Mouse (Mus musculus): ENCODE data around the gene Tmem259.

The Tmem259 gene

DNA sequence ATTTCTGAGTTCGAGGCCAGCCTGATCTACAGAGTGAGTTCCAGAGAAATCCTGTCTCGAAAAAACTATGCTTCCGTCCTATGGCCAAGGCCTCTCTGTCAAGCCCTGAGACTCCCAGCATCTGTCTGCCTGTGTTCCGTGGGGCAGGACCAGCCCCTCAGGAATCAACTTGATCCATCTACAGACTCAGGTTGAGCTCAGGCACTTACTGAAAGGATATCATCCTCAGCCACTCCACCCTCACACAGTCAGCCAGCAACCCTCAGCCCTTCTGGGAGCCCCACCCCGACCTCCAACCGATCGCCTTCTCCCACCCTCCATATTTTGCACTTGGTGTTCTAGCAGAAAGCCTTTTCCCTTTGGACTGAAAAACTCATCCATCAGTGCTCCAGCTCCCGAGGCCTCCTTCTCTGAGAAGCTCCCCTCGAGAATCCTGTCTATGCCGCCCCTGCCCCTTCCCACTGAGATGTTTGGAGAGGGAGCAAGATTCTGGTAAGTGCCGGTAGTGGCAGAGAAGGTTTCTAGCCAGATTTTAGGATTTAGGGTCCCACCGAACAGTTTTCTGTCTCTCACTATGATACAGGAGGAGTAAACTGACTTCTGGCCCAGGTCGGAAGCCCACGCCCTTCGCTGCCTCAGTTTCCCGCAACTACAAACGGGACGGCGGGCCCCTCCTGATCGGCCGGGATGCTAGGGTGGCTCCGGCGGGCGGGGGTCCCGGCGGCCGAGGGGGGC lies 3.8 kb upstream of the Tmem259 start:
- DNase-seq (ENCODE audit: low spot score in 2 of 2), result no peak

GRCm38 (mm10) chr10:79986963-79987362 lies 2.8 kb upstream of the Tmem259 start:
- peak; percentile 86 to 94 for DNase-seq (ENCODE audit: low spot score in 2 of 2)

GRCm38 (mm10) chr10:79986232-79986878 lies 2.2 kb upstream of the Tmem259 start:
- no peak for DNase-seq (ENCODE audit: low spot score in 2 of 2)

DNA sequence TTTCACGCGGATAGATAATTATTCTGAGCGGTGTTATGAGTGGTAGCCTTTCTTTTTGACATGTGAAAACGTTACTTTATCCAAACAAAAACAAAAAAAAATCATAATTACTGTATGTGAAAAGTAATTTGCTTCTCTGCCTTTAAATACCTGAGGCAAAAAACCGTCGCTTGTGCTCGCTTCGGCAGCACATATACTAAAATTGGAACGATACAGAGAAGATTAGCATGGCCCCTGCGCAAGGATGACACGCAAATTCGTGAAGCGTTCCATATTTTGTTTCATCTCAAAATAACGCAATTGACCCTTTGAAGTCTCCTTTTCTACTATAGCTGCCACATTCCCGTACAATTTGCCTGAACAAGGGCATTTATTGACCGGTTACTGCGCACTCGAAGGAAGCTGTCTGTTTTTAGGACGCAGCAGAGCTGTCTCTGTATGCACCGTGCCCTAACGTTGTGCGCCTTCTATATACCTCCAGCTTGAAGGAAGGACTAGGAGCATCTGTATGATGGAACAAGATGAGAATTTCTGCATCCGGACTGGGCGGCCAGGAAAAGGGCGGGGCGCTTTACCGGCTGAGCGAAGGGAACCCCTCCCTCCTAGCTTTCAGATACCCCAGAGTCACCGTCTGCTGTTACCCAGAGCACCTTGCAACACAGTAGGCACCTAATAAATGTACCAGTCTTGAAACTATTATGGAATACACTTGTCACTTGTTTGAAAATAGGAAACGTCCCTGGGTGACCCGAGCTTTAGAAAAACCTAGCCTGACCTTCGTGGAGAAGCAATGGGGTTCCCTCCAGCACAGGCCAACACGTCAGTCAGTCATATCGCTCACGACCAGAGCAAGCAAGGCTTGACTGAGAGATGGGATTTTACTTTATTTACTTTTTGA lies 1.5 kb upstream of the Tmem259 start:
- DNase-seq (ENCODE audit: low spot score in 2 of 2), result peak; percentile 70 to 74

DNA sequence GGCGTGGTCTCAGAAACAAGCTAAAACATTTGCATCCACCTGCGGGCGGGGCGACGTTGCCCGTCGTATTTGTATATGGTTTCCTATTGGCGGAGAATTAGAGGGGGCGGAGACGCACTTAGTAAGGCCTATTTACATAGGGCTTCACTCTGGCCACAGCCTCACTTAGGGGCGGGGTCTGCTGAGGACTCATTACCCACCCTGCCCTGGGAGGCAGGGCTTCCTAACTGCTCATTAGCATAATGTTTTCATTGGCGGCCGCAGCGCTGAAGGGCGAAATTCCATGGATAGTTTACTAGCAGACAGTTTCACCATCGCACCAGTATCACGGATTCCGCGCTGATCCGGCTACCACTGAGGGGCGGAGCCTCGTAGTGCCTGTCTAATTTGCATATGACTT lies 741 bp upstream of the Tmem259 start:
- peak; percentile 92 to 96 for DNase-seq (ENCODE audit: low spot score in 2 of 2)

- DNase-seq (ENCODE audit: low spot score in 2 of 2), result peak; percentile 63 to 72
Measured at GRCm38 (mm10) chr10:79983670-79984069, 460 bp downstream of the Tmem259 start.

DNA sequence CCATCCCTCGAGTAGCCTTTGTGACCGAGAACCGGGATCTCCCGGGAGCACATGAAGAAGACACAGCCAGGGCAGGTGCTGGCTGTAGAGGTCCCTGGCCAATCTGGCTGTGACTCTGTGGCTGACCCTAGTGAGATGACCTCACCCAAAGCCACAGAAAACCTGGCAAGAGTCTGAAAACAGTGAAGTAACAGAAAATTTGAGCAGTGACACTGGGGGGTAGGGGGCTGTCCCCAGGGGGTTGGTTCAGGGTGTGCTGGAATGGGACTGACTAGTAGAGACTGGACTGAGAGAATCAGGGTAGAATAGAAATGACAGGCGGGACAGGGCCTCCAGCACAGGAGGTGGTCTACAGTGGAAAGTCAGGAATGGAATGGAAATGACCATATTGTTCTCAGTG lies 925 bp downstream of the Tmem259 start:
- no peak for DNase-seq (ENCODE audit: low spot score in 2 of 2)

DNA sequence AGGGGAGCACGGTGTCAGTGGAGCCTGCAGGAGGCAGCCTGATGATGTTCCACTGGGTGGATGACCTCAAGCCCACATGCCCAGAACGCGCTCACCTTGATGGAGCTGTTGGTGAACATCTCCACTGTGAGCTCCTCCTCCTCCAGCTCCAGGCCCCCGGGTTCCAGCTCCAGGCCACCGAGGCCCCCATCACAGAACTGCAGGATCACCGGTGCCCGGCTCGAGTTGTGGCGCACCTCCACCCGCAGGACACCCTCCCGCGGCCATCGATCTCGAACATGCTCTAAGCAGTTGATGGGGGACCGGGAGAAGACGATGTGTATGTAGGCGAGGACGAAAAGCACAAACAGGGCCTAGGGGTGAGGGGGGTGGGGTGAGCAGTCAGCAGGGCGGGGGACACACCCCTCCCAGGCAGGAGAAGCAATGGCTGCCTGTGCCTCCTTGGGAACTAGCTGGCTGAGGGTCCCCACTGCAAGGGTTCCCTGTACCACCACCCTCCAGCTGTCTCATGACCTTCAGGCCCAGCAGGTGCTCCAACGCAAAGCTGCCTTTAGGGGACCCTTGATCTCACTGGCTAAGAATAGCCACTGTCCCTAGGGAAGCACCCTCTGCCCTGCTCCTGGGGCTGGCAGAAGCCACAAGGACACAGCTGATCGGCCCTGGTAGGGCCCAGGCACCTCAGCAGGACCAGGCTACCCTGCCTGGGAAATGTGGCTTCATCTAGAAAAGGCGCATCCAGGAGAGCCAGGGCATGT lies 4.6 kb downstream of the Tmem259 start:
- DNase-seq (ENCODE audit: low spot score in 2 of 2), result no peak

DNA sequence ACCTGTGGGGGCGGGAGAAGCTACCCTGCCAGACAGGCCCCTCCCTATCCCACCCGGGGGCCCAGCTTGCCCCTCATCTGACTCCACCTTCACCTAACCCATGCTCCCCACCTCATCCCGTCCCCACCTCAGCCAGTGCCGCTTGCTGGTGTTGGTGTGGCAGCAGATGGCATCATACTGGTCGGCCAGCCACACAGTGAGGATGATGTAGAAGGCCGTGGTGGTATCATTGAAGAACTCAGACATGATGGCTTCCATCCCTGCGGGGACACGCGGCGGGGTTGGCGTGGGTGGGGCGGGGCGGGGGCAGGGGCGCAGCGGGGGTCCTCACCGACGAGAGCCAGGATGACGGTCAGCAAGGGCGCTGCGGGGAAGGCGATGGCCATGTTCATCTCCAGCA lies 6.1 kb downstream of the Tmem259 start:
- DNase-seq (ENCODE audit: low spot score in 2 of 2), result no peak

GRCm38 (mm10) chr10:79977324-79977723 lies 6.8 kb downstream of the Tmem259 start:
- DNase-seq (ENCODE audit: low spot score in 2 of 2), result no peak

DNA sequence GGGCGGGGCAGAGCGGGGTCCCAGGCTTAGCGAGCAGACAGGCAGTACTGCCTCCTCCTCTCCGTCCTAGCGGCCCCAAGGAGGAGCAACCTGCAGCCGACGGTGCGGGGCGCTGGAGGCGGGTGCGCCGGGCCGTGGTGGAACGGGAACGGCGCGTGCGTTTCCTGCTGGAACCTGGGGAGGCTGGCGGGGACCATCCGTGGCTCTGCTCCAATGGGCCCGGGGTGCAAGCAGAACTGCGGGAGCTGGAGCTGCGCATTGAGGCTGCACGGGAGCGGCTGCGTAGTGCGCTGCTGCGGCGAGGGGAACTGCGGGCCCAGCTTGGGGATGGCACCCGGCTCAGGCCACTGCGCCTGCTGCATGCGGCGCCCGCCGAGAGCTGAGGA lies 7.4 kb downstream of the Tmem259 start:
- DNase-seq (ENCODE audit: low spot score in 2 of 2), result no peak

DNA sequence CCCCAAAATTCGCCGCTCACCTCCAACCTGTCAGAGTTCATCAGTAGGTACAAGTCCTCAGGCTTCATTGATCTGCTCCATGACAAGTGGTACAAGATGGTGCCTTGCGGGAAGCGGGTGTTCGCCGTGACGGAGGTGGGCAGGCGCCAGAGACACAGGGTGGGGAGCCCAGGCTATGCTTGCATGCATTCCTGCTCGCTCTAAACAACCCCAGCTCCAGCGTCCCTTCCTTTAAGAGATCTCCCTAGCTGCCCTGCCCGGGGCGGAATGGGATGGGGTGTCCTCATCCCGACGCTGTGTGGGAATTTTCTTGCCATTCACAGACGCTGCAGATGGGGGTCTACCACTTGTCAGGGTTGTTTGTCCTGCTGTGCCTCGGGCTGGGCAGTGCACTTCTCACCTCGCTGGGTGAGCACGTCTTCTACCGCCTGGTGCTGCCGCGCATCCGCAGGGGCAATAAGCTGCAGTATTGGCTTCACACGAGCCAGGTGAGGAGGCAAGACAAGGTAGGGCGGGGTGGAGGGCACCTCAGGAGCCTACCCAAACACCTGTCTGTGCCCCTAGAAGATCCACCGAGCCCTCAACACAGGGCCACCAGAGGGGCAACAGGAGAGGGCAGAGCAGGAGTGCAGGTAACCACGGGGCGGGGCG lies 7.9 kb downstream of the Tmem259 start:
- DNase-seq (ENCODE audit: low spot score in 2 of 2), result no peak

DNA sequence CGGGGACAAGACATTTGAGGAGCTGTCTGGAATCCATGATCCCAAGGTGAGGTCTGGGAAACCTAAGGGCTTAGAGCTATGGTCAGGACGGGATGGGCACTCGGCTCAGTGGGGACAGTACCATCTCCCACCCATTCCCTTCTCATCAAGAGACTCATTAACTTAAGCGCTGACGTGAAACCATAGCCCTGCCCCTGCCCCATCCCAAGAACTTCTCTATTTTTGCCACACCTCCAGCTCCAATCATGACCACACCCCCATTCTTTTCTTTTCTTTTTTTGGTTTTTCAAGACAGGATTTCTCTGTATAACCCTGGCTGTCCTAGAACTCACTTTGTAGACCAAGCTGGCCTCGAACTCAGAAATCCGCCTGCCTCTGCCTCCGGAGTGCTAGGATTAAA lies 9.5 kb downstream of the Tmem259 start:
- no peak for DNase-seq (ENCODE audit: low spot score in 2 of 2)

DNA sequence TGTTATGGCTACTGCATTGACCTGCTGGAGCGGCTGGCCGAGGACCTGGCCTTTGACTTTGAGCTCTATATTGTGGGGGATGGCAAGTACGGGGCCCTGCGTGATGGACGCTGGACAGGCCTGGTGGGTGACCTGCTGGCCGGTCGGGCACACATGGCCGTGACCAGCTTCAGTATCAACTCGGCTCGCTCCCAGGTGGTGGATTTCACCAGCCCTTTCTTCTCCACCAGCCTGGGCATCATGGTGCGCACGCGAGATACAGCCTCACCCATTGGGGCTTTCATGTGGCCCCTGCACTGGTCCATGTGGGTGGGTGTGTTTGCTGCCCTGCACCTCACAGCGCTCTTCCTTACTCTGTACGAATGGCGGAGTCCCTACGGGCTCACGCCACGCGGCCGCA lies 10.0 kb downstream of the Tmem259 start:
- no peak for DNase-seq (ENCODE audit: low spot score in 2 of 2)

- no peak for DNase-seq (ENCODE audit: low spot score in 2 of 2)
Measured at GRCm38 (mm10) chr10:79972831-79973230, 11.3 kb downstream of the Tmem259 start.

DNA sequence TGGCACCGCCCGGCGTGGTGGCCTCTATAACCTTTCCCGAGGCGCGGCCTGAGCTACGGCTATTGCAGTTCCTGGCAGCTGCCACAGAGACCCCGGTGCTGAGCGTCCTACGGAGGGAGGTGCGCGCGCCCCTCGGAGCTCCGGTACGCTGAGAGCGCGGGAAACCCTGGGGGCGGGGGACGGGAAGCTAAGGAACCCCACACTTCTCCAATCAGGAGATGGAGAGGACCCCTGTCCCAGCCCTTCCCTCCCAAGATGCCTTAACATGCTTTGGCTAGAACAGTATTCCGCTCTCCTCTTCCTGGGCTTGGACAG lies 13.0 kb downstream of the Tmem259 start:
- no peak for DNase-seq (ENCODE audit: low spot score in 2 of 2)

DNA sequence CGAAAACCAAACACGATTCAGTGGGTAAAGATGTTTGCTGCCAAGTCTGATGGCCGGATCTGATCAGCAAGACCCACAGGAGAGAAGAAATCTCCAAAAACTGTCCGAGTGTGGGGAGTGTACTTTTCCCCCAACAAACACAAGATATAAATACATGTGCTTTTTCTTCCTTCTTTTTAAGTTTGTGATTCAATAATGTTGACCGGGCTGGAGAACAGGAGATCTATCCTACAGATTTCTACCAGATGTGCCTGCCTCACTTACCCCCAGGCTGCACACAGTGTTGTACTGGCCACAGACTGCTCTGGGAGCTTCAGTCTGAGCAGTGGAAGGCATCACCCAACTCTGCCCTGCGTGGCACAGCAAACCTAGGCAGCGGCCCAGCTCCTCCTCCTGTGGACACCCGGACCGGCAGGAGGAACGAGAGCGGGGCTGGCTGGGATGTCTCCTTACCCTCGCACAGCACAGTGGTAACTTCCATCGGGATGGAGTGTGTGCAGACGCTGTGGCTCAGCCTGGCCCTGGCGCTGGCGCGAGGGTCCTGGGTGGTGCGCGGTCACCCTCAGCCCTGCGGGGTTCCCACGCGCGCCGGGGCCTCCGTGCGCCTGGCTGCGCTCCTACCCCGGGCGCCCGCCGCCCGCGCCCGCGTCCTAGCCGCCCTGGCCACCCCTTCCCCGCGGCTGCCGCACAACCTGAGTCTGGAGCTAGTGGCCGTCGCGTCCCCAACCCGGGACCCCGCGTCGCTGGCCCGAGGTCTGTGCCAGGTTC lies 13.5 kb downstream of the Tmem259 start, which contains the start of gene Grin3b:
Grin3b (plus strand) TSS at position 301 of the 768 bp plus-strand sequence.
- DNase-seq (ENCODE audit: low spot score in 2 of 2), result no peak

GRCm38 (mm10) chr10:79969124-79969568 lies 15.0 kb downstream of the Tmem259 start:
- no peak for DNase-seq (ENCODE audit: low spot score in 2 of 2)

GRCm38 (mm10) chr10:79968181-79968580 lies 15.9 kb downstream of the Tmem259 start:
- DNase-seq (ENCODE audit: low spot score in 2 of 2), result no peak

- DNase-seq (ENCODE audit: low spot score in 2 of 2), result no peak
Measured at GRCm38 (mm10) chr10:79966886-79967400, 17.2 kb downstream of the Tmem259 start.

All from thymus, postnatal 10 days (tissue).